Mouse (Mus musculus) embryo, embryonic 10.5 days (tissue): ENCODE measurements around the gene Fam57a.

ENCODE experiments used
- DNase-seq: peaks from one replicate; pipeline ENCODE4 v3.0.0-alpha.2; 2015; ENCODE audit warnings: low spot score

The Fam57a gene

GRCm38 (mm10) chr11:76179495-76180145 lies at the start of gene Fam57a, which contains the start of gene Vps53:
TSS of gene Fam57a (plus strand) at chr11:76179671.
TSS of gene Vps53 (minus strand) at chr11:76179647.
- DNase-seq: peak; percentile 88

GRCm38 (mm10) chr11:76130859-76131258 lies 48.6 kb upstream of the Fam57a start:
- DNase-seq: no peak

GRCm38 (mm10) chr11:76135641-76136437 lies 43.6 kb upstream of the Fam57a start:
- DNase-seq: no peak

GRCm38 (mm10) chr11:76137996-76138395 lies 41.5 kb upstream of the Fam57a start:
- no peak for DNase-seq

- no peak for DNase-seq
Measured at GRCm38 (mm10) chr11:76144386-76144785, 35.1 kb upstream of the Fam57a start.

GRCm38 (mm10) chr11:76145169-76145568 lies 34.3 kb upstream of the Fam57a start:
- no peak for DNase-seq

- no peak for DNase-seq
Measured at GRCm38 (mm10) chr11:76146187-76147010, 33.1 kb upstream of the Fam57a start.

GRCm38 (mm10) chr11:76148055-76149008 lies 31.1 kb upstream of the Fam57a start:
- DNase-seq: no peak

- no peak for DNase-seq
Measured at GRCm38 (mm10) chr11:76150980-76151379, 28.5 kb upstream of the Fam57a start.

- no peak for DNase-seq
Measured at GRCm38 (mm10) chr11:76153236-76153951, 26.1 kb upstream of the Fam57a start.

GRCm38 (mm10) chr11:76154200-76154599 lies 25.3 kb upstream of the Fam57a start:
- no peak for DNase-seq

- DNase-seq: no peak
Measured at GRCm38 (mm10) chr11:76154861-76155260, 24.6 kb upstream of the Fam57a start.

GRCm38 (mm10) chr11:76158375-76158774 lies 21.1 kb upstream of the Fam57a start:
- no peak for DNase-seq

- DNase-seq: peak; percentile 4
Measured at GRCm38 (mm10) chr11:76160251-76160650, 19.2 kb upstream of the Fam57a start.

GRCm38 (mm10) chr11:76166657-76167056 lies 12.8 kb upstream of the Fam57a start:
- no peak for DNase-seq

GRCm38 (mm10) chr11:76167079-76167765 lies 12.2 kb upstream of the Fam57a start:
- peak; percentile 89 for DNase-seq

- DNase-seq: no peak
Measured at GRCm38 (mm10) chr11:76168976-76169375, 10.5 kb upstream of the Fam57a start.

- no peak for DNase-seq
Measured at GRCm38 (mm10) chr11:76170207-76170606, 9.3 kb upstream of the Fam57a start.

- DNase-seq: peak; percentile 58
Measured at GRCm38 (mm10) chr11:76178726-76179494, 561 bp upstream of the Fam57a start.
